Mouse (Mus musculus) bone marrow macrophage, adult 2 months (primary cell): ENCODE measurements around the gene Ckb.

ENCODE experiments used
- CTCF ChIP-seq: IDR thresholded peaks from 2 replicates; pipeline ENCODE4 v1.5.1; 2012; ENCODE audit warnings: low read depth, mild to moderate bottlenecking, low read length, moderate library complexity
- POLR2A ChIP-seq: IDR thresholded peaks from 2 replicates; pipeline ENCODE4 v1.6.1; 2012; ENCODE audit warnings: mild to moderate bottlenecking, low read depth, low read length, borderline replicate concordance

GRCm38 (mm10) chr12:111699542-111699941, 27.4 kb upstream of the Ckb start:
- TF ChIP-seq CTCF (no peak), POLR2A (no peak)
